ENCODE assay signal across 9 mouse cellular contexts in the genomic region with DNA sequence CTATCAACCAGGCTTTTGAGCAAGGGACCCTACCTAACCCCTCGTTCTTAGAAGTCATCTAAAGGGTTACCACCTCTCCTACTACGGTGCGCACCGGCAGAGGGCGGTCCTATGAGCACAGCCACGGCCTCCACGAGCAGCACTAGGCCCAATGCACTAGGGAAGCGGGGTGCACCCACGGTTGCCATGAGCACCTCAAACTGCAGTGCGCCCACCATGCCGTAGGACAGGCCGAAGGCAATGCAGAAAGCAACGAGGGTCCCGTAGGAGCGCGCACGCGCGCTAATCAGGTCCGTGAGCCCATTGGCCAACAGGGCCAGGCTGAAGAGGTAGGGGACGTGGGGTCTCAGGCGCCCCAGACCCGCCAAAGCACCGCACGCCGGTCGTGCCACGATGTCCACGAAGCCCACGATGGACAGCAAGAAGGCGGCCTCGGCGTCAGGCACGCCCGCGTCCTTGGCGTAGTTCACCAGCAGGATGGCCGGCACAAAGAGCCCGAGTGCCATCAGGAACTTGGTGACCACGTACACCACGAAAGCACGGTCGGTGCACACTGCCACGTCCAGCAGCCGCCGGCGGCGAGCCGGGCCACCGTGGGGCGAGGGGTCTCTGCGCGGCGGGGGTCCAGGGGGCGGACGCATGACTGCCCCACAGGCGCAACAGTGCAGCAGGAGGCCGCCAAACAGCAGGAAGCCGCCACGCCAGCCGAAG. TPM values are rescaled to one million over a fixed set of nuclear protein-coding genes. Genes with fewer than 3 reads are reported as not detected.
DNase-seq lines count a peak whose midpoint lies in the region; ATAC-seq and TF ChIP-seq lines count a peak whose summit lies in the region.
"Had no signal": no experiment of that assay in that cellular context is flagged by ENCODE, and none has a peak within 500 bp of the region (broad histone marks: within the 10 kb centered on the region; RNA-seq: fewer than 3 reads in every experiment).

No protein-coding gene starts in this region.

- H3K27ac ChIP-seq in liver, embryonic 14.5 days = no peak overlapping the region
- no peak overlapping the region for H3K27ac ChIP-seq in stomach, postnatal 0 days (replicated peaks)

- peak overlapping the region in 1 of 2 experiments; percentile 20; a peak in 2 of 4 replicates for H3K4me3 ChIP-seq in liver, embryonic 14.5 days (ENCODE audit: insufficient read depth in 1 of 2, low read depth in 2 of 2, low read length in 2 of 2)
- H3K4me3 ChIP-seq in stomach, postnatal 0 days (ENCODE audit: low read depth, low read length) = peak overlapping the region; percentile 33

- no peaks in the 10 kb centered on the region for H3K9me3 ChIP-seq in liver, embryonic 14.5 days (ENCODE audit: control insufficient read depth, low read length)
- H3K9me3 ChIP-seq in stomach, postnatal 0 days (ENCODE audit: control insufficient read depth, low read length) = no peaks in the 10 kb centered on the region

- no peaks in the 10 kb centered on the region for H3K36me3 ChIP-seq in liver, embryonic 14.5 days (replicated peaks; ENCODE audit: control insufficient read depth, insufficient read depth, low read depth)
- peaks cover 9% of the 10 kb centered on the region; the same call in 1 of the 2 replicates for H3K36me3 ChIP-seq in stomach, postnatal 0 days (ENCODE audit: control insufficient read depth, insufficient read depth, low read length)

- H3K4me2 ChIP-seq in liver, embryonic 14.5 days (ENCODE audit: low read depth) = peak overlapping the region; percentile 42
- H3K4me2 ChIP-seq in stomach, postnatal 0 days (replicated peaks; ENCODE audit: low read depth) = peak overlapping the region; percentile 64

- 5% methylated on average over 61 of the region's 61 CpGs for WGBS in liver, embryonic 14.5 days (ENCODE audit: insufficient replicate concordance)
- 3% methylated on average over 59 of the region's 61 CpGs for WGBS in stomach, postnatal 0 days

- H3K9ac ChIP-seq in liver, embryonic 14.5 days (replicated peaks) = no peak overlapping the region
- peak overlapping the region; percentile 56 for H3K9ac ChIP-seq in stomach, postnatal 0 days (ENCODE audit: low read length)

- ATAC-seq in liver, embryonic 14.5 days (ENCODE audit: insufficient read depth) = no peak
- ATAC-seq in stomach, postnatal 0 days (ENCODE audit: low FRiP score, low TSS enrichment) = peak; percentile 58

- H3K27me3 ChIP-seq in liver, embryonic 14.5 days (ENCODE audit: control insufficient read depth, insufficient read depth, low read length) = peaks cover 39% of the 10 kb centered on the region
- H3K27me3 ChIP-seq in stomach, postnatal 0 days (ENCODE audit: control insufficient read depth, insufficient read depth, low read length) = peaks cover 4% of the 10 kb centered on the region; the same call in 1 of the 2 replicates

- peak; percentile 36 to 49 for DNase-seq in cerebellum, postnatal 25 days
- no peak for DNase-seq in cerebellum, adult 8-10 months
- DNase-seq in right cerebral cortex, postnatal 10 days (ENCODE audit: low spot score in 2 of 2) = peak; percentile 66 to 72
- DNase-seq in right cerebral cortex, postnatal 25 days = no peak
- DNase-seq in heart, postnatal 4 days = peak; percentile 28
- DNase-seq in liver, embryonic 14.5 days (ENCODE audit: low read depth in 3 of 3, low spot score in 3 of 3) = no peak
- peak; percentile 50 for DNase-seq in stomach, postnatal 0 days (ENCODE audit: low spot score)
- DNase-seq in spleen, postnatal 36 days (ENCODE audit: low spot score in 2 of 2) = no peak

- TF ChIP-seq EP300 in liver, embryonic 14.5 days (IDR thresholded peaks at IDR 0.05; ENCODE audit: low read depth) = no peak
- TF ChIP-seq EP300 in stomach, postnatal 0 days (optimal IDR thresholded peaks at IDR 0.05) = no peak

- H3K4me1 ChIP-seq in liver, embryonic 14.5 days (replicated peaks; ENCODE audit: control insufficient read depth in 2 of 2, insufficient read depth in 2 of 2, low read length in 1 of 2) = no peaks in the 10 kb centered on the region
- H3K4me1 ChIP-seq in stomach, postnatal 0 days (replicated peaks; ENCODE audit: control insufficient read depth, insufficient read depth) = no peaks in the 10 kb centered on the region; the same call in 1 of the 2 replicates

- TF ChIP-seq CTCF in liver, embryonic 14.5 days (IDR thresholded peaks at IDR 0.05; ENCODE audit: low read depth) = no peak; the same call in 1 of the 2 replicates
- TF ChIP-seq CTCF in stomach, postnatal 0 days (IDR thresholded peaks at IDR 0.05; ENCODE audit: low read depth) = peak; percentile 61

RNA-seq across cellular contexts. Expression of gene Slc16a8, which starts 2.6 kb away (rescaled TPM):
- total RNA-seq in heart, postnatal 4 days (2021) = under 1 TPM; 0.23 to 0.31 TPM
- polyA plus RNA-seq in liver, embryonic 14.5 days (2012; rRNA removed) = not detected in 2 replicates
- not detected in 2 replicates for polyA plus RNA-seq in liver, embryonic 14.5 days (2014; fragmentation: Nextera tagmentation; extraction: Ambion mirVana)
- 0.10 and 0.12 TPM in 2 replicates for polyA plus RNA-seq in stomach, postnatal 0 days (2015; fragmentation: Nextera tagmentation; extraction: Ambion mirVana)
- total RNA-seq: neutrophil, adult 5-6 weeks had no signal

RNA-seq across cellular contexts. Expression of gene Gm49486, which starts 22.7 kb away (rescaled TPM):
- under 1 TPM; 0.52 to 0.74 TPM for total RNA-seq in heart, postnatal 4 days (2021)
- polyA plus RNA-seq in liver, embryonic 14.5 days (2012; rRNA removed) = 0.04 and 0.06 TPM in 2 replicates
- polyA plus RNA-seq in liver, embryonic 14.5 days (2014; fragmentation: Nextera tagmentation; extraction: Ambion mirVana) = not detected in 2 replicates
- polyA plus RNA-seq in stomach, postnatal 0 days (2015; fragmentation: Nextera tagmentation; extraction: Ambion mirVana) = 0.23 and 0.27 TPM in 2 replicates

RNA-seq across cellular contexts. Expression of gene Pick1, which starts 23.0 kb away (rescaled TPM):
- 10 to 100 TPM; 24.5 to 26.0 TPM for total RNA-seq in heart, postnatal 4 days (2021)
- polyA plus RNA-seq in liver, embryonic 14.5 days (2012; rRNA removed) = 9.1 and 12.4 TPM in 2 replicates
- 3.5 and 4.2 TPM in 2 replicates for polyA plus RNA-seq in liver, embryonic 14.5 days (2014; fragmentation: Nextera tagmentation; extraction: Ambion mirVana)
- polyA plus RNA-seq in stomach, postnatal 0 days (2015; fragmentation: Nextera tagmentation; extraction: Ambion mirVana) = 25.7 and 26.7 TPM in 2 replicates

RNA-seq across cellular contexts. Expression of gene Baiap2l2, which starts 33.4 kb away (rescaled TPM):
- 1 to 10 TPM; 1.3 to 2.0 TPM for total RNA-seq in heart, postnatal 4 days (2021)
- 3.9 and 7.9 TPM in 2 replicates for polyA plus RNA-seq in liver, embryonic 14.5 days (2012; rRNA removed)
- 1.2 and 1.9 TPM in 2 replicates for polyA plus RNA-seq in liver, embryonic 14.5 days (2014; fragmentation: Nextera tagmentation; extraction: Ambion mirVana)
- 4.1 and 4.9 TPM in 2 replicates for polyA plus RNA-seq in stomach, postnatal 0 days (2015; fragmentation: Nextera tagmentation; extraction: Ambion mirVana)
- total RNA-seq: neutrophil, adult 5-6 weeks had no signal

Comparison
In these comparisons a context has a peak if more than half of its experiments do, and no peak if none do; other contexts are left out.
1. DNase-seq: peak in cerebellum, postnatal 25 days (2 of 2), right cerebral cortex, postnatal 10 days (2 of 2), heart, postnatal 4 days (single experiment) and stomach, postnatal 0 days (single experiment); none in cerebellum, adult 8-10 months (single experiment), right cerebral cortex, postnatal 25 days (single experiment), liver, embryonic 14.5 days (0 of 3) and spleen, postnatal 36 days (0 of 2).